Mouse (Mus musculus): Measurements from ENCODE around the gene Tuba1c.

Tuba1c gene

DNA sequence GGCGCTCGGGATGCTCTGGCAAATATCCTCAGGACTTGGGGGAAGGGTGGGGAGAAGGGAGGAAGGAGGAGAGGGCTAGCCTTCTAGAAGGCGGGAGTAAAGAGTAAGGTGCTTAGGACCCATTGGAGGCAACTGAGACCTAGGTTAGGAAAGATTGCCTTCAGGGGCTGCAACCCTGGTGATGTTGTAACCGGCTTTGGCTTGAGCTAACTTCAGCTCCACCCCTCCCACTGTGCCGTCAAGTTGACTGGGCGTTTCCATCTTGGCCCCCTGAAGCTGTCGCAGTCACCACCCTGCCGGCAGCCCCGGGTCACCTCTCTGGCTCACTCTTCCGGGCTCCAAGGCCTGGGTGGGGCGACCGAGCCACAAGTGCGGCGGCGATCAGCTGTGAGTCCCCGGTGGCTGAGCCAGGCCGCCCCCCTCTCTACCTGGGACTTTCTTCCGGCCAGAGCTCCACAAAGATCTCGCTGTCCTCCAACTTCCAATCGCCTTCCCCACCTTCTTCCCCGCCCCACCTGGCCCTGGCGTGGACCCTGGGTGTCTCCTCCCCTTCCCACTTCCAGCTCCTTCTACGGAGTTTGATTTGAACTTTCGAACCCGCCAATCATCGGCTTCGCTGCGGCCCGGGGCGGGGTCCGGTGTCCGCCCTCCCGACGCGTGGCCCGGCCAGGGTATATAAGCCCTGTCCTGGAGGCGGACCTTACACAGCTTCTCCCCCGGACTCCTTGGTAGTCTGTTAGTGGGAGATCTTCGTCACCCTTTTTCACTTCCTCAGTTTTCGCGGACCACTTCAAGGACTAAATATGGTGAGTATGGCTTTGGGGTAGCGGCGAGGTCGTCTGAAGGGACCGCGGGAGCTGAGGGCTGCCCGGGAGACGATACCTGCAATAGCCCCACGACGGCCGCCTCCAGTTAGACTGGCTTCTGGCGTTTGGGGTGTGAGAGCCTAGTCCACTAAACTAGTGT, at the start of gene Tuba1c:
Gene Tuba1c, plus strand, starts transcription at position 273 of the 966 bp plus-strand sequence.
- DNase-seq (ENCODE audit: low spot score): peak; percentile 93

DNA sequence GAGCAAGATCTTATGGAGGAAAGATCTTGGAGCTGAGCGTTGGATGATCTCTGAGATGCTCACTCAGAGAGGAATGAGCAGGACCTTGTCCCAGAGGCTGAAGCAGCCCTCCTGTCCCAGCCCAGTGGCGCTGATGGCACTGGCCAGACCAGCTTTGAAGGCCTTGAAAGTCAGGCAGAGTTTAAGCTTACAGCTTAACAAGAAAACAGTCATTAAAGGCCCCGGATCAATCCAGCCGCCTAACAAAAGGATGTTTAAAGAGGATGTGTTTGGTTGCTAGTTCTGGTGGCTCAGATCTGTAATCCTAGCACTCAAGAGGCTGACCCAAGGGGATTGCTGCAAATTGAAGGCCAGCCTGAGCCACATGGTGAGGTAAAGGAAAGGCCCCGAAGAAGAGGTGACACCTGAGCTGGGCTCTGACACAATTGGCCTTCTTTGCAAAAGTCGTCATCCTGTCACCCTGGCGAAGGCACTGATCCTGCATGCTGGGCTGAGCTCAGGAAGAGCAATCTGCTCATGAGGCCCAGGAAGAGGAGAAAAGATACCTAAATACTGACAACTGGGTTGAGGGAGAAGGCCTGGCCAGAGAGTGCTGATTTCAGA, 49.6 kb upstream of the Tuba1c start:
- DNase-seq (ENCODE audit: low spot score): no peak

DNA sequence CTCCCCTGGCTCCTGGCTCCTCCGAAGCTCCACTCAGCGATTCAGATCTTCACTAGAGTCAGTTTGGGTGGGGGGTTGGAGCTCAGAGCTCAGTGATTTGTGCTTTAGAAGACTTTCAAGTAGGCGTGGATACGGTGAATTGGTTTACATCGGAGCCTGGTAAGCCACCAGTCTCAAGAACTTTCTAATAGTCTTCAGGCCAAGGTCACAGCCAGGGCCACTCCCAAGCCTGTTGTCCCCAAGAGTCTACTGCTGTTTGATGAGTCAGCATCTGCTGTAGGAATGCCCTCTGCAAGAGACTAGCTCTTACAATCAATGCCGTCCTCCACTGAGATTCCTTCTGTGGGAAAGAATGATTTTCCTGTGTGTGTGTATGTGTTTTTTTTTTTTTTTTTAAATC, 47.6 kb upstream of the Tuba1c start:
- DNase-seq (ENCODE audit: low spot score): no peak

DNA sequence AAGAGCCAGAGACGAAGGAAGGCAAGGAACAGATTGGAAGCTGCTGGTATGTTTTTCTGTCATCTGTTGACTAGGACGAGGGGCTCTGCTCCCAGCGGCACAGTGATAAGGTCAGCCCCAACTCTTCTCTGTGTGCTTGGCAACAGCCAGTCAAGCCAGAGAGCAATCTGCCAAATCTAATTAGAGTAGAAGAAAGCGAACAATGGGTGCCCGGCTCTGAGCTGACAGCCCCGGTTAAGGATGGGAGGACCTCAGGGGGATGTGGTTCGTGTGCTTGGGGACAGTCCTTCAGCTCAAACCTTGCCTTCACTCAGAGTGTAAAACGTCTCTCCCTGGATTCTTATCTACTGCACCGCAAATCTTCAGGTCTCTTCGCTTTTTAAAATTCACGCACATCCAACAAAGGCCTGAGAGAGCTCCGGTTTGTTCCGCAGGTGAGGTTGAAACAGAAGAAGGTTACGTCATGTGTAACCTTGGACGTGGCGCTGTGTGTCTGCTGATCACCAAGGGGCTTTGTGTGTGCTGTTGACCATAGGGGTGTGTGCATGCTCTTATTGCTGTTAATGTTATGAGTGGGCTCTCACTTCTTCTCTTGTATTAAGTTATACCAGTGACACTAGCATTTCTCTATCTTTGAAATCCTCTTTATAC, 46.1 kb upstream of the Tuba1c start:
- DNase-seq (ENCODE audit: low spot score): peak; percentile 82

DNA sequence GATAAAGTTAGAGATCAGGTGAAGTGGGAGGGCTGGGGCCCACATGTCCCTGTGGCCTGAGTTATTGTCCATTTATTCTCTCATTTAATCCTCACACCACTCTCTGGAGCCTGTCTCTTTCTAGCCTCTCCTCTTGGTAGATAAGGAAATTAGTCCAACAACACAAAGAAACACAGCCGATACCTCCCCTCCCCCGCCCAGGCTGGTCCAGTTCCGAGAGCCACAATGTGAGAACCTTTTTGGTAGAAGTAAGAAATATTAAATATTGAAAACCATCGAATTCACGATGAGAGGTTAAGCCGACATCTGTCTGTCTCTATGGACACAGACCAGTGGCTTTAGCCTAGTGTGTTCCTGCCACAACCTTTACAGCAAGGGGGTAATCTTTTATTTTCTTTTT, 45.0 kb upstream of the Tuba1c start:
- no peak for DNase-seq (ENCODE audit: low spot score)

DNA sequence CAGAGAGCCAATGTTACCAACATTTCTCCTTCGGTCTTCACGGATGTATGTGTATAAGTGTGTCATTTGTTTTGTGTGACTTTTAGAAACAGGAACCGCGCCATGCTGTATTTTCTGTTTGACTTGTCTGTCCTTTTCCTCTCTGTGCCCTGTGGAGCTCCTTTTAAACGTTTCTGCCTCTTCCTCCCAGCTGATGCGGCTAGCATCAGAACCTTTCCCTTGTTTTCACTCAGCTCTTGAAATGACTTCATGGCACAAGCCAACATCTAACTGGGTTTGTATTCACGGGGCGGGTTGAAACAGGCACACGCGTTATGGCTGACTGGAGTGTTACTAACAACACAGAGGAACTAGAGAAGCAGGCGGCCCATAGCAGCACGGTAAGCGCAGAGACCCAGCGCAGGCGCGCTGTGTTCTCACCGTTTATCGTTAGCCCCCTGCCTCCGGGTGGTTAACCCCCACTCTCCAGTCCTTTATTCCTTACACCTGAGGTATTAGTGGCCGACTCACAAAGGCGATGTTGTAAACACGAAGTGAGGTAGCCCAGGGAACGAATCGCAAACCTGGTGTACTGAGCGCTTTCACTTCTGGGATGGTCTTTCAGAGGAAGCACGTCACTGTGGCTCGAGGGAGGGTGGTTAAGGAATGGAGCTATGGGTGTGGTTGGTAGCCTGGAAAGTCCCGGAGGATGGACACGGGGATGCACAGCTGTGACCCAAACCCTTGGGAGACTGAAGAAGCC, 44.3 kb upstream of the Tuba1c start:
- peak; percentile 84 for DNase-seq (ENCODE audit: low spot score)

DNA sequence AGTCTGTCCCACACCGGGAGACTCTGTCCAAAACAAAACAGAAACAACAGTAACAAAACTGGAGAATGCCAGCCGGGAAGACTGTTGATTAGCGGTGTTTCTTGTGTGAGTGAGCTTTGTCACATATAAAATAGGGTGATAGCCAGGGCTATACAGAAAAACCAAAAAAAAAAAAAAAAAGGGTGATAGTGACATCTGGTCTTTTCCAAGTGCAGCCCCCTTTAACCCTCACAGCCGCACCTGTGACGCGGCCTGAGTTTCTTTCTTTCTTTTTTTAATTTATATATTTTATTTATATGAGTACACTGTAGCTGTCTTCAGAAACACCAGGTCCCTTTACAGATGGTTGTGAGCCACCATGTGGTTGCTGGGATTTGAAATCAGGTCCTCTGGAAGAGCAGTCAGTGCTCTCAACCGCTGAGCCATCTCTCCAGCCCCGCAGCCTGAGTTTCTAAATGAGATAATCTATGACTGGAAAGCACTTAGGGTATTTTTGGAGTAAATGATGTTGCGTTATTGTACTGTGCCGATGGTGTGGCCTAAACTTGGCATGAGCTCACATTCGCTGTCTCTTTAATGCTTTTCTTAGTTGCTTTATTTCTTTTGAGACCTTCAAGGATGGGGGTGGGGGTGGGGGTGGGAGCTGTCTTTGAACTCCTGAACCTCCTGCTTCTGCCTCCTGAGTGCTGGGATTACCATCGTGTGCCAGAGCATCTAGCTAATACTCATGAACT, 43.5 kb upstream of the Tuba1c start:
- DNase-seq (ENCODE audit: low spot score): no peak

DNA sequence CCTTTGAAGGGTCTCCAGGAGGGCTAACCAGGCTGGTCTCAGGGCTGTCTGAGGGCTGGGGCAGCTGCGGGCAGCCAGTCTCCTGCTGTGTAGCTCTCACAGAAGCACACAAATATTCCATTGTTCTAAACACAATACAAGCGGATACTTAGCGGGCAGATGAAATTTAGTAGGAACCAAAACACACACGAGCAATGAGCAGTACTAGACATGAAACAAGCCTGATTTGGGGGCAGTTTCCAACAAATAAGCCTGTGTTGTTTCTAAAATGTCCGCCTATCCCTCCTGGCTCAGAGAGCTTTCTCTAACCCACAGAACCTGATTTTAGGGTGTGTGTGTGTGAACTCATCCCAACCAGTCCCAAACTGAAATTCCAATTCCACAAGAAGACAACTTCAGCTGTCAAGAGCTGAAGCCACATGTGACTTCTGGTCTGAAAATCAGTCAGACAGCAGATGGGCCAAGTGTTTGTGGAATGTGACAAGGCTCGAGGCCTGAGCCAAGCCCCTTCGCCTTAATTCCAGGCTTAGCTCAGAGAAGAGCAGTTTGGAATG, 42.5 kb upstream of the Tuba1c start:
- DNase-seq (ENCODE audit: low spot score): peak; percentile 65

DNA sequence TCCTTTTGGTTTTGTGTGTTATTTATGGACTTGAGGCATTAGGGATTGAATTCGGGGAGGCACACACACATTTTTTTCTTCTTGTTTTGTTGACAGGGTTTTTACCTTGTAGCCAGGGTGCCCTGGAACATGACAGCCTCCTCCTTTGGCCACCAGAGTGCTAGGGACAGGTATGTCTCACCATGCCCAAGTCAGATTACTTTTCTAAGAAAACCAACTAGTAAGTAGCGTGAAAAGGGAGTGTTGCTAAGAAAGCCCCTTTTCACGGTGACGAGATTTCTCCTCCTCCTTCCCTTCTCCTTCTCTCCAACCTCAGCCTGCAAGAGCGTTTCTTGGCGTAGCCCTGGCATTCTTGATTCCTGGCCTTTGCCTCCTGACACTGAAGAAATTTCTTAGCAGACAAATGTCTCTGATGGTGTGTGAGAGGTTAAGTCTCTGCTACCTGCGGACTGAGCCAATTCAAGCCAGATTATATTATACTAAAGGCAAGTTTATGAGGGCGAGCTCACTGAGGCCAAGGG, 42.0 kb upstream of the Tuba1c start:
- DNase-seq (ENCODE audit: low spot score): no peak

DNA sequence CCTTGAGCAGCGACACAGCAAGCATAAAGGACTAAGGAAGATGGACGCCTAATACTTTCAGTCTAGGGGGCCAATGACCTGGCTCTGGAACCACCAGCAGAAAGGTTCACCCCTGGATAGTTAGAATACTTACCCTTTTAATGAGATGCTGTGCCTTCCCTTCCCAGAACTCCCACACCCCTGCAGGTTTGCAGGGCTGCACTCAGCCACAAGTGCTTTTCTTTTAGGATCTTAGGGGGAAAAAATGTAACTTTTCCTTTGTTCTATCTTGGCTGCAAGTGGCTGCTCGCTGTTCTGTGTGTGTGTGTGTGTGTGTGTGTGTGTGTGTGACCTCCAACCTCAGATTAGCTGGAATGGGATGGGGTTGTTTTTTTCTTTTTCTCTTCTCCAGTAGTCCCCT, 40.9 kb upstream of the Tuba1c start:
- DNase-seq (ENCODE audit: low spot score): no peak

DNA sequence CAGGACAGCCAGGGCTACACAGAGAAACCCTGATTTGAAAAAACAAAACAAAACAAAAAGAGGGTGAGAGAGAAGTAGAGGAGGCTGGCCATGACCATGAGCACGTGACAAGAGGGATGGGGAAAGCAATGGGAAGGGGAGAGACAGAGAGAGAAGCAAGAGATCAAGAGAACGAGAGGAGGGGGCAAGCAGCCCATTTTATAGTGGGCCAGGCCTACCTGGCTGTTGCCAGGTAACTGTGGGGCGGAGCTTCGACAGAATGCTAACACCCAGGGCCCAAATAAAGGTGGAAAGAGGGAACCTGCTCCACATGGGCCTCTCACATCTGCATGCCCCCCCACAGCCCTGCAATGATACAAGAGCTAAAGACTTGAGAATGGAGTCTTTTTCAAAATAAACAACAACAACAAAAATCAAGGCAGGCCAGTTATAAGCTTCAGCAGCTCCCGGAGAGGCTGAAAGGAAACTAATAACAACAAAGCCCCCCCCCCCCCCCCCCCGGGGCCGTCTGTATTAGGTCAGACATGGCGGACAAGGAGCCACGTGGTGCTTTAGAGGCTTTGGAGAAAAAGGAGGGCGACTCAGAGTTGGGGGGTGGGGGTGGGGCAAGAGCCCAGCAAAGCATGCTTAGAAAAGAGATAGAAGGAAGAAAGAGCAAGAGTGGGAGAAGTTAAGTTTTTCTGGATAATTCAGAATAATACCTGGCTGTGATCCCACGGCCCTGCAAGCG, 39.8 kb upstream of the Tuba1c start:
- DNase-seq (ENCODE audit: low spot score): no peak

DNA sequence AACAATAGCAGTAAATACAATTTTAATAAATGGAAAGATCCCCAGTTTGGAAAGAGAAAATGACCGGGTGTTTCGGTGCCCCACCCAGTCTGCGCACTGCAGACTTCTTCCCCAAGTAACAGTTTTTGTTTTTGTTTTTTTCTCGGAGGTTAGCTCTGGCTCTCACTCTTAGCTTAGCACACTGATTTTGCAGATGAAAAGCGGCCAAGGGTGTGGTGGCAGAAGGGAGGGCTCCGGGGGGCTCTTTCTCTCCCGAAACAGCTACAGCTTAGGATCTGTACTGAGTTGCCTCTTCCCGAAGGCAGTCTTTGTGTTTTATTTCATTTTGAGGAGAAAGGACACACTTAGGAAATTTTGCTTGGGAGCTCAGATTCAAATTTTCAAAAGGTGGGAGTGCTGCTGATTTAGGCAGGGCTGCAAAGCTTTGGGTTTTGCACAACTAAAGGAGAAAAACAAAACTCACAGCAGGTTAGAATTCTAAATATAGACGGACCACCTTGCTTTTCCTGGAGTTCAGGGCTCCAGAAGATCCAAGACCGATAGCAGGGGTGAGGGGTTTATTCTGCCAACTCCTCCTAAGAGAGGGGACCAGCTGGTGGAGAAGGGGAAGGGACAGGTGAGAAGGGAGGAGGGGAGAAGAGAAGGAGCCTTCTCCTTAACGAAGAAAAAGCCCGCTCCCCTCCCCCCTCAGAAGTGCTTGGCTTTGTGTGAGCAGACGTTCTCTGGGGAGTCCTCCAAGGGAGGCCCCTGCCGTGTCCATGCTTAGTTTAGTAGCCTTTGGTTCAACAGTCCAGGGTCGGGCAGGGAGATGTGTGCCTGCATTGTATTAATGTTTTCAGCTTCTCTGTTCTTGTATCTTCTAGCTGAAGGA, 38.8 kb upstream of the Tuba1c start:
- DNase-seq (ENCODE audit: low spot score): no peak

DNA sequence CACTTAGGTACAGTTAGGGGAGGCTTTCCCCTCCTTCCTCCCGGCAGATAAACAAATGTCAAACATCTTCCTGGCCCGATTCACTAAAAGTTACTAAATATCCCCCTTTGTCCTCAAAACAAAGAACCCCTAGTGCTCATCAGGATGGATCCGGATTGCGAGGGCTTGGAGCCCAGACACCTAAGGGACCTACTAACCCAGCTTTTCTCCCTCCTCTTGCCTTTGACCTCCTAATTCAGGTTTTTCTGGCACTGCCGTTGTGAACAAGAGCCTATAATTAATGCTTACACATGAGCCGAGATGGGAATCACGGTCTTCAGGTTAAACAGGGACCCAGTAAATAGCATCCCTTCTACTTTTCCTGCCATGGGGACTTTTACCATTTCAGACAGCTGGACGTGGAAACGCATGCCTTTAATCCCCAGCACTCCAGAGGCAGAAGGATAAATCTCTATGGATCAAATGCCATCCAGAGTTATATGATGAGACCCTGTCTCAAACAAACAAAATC, 38.1 kb upstream of the Tuba1c start:
- DNase-seq (ENCODE audit: low spot score): no peak

DNA sequence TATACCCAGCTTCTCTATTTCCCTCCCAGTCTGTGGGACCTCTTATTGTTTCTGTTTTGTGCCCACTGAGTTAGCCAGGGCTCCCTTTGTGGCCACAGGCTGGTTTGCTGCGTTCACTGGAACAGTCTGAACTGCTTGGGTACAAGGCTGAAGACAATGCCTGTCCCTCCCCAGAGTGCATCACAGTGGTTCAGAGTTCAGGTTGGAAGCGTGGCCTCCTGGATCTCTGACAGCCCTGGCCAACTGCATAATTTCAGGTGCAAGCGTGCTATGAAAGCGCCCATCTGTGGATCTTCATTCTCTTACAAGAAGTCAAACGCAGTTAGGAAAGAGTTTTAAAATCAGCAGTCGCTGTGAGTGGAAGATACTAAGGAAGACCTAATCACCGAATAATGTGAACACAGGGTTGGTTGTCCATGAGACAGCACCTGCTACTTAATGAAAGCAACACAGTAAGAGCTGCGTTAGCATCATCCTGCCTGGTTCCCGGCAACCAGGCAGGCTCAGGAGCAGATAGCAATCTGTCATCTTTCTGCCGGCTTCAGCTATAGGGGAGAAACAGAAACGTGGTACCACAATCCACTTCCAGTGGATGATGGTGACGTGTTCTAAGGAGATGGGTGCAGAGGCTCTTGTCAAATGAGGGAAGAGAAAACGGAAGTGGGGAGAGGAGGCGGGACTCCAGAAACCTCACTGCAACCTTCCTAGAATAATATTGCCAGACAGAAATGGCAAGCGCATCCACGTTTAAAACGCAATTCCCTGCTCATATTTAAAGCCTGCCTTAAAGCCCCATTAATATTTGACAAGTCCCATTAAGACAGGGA, 37.4 kb upstream of the Tuba1c start:
- peak; percentile 46 for DNase-seq (ENCODE audit: low spot score)

DNA sequence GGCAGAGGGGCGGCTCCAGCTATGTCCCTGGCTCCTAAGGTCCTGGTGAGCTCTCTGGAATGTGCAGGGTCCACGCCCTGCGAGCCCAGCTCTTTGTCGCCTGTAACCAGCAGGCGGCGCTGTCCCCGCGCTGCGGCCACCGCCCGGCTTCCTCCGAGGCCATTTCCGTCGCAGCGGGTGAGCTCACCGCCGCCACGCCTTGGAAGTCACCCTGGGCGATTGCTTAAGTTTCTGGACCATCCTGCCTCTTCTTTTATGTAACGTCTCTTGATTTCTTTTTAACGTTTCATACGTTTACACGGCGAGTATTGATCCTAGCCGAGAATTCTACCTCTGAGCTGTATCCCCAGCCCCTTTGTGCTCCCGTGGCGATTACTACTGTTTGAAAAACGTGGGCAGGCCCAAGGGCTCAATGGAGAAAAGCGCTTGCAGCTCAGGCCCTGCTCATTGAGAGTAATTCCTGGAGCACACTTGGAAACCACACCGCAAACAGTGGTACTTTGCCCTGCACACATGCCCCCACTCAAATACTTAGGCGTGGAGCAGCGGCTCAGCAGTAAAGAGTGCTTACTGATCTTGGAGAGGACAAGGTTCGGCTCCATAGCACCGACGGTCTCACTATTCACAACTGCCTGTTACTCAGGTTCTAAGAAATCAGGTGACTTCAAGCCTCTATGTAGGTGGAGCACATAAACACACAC, 36.4 kb upstream of the Tuba1c start:
- peak; percentile 96 for DNase-seq (ENCODE audit: low spot score)

DNA sequence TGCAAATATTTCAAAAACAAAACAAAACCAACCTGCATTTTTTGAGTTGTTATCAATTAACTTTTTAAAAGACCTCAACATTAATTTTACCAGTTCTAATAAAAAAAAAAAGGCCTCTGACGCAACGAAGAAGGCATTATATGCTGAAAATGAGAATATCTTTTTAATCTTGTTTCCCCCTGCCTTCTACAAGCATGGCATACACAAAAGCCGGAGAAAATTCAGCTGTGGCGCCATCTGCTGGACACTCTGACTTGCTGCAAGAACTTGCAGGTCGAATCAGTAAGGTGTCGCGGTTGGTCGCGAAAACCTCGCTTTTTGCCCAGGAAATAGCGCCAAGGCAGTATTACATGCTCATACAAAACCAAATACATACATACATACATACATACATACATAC, 35.8 kb upstream of the Tuba1c start:
- DNase-seq (ENCODE audit: low spot score): peak; percentile 92

DNA sequence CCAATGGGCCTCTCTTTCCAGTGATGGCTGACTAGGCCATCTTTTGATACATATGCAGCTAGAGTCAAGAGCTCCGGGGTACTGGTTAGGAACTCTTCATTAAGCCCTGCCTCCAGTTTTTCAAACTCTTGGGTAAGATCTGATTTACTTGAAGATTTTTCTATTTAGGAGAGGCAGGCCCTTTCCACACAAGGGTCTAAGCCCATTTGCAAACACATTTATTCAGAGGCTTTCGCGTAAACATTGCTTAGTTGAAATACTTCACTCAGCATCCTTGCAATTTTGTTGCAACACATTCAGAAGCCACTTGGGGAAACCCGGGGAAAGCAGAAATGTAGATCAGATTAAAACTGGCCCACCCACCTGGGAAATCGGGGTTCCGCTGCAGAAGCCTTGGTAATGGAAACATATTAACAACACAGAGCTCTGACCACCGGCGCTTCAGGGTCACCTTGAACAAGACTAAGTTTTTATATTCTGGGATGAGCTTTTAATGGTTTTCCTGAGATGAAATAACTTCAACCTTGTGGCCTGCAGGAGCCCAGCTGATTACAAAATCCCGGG, 34.7 kb upstream of the Tuba1c start:
- DNase-seq (ENCODE audit: low spot score): no peak
